Mouse (Mus musculus) heart, embryonic 10.5 days (tissue): Measurements from ENCODE around the gene Fam120b. TPM values are rescaled to one million over a fixed set of nuclear protein-coding genes. Genes with fewer than 3 reads are reported as not detected.
A peak's percentile ranks its signal among the peaks of the same experiment; 100 is the strongest.

ENCODE experiments used
- DNase-seq: peaks from one replicate; pipeline ENCODE4 v3.0.0-alpha.2; 2017; ENCODE audit warnings: low spot score
- H3K27ac ChIP-seq: fragments of 300-500 bp; sonication (generic); 2 replicates; pipeline ENCODE4 v1.5.1; 2016; ENCODE audit warnings: mild to moderate bottlenecking
- H3K27me3 ChIP-seq: fragments of 300-500 bp; sonication (generic); 2 replicates; pipeline ENCODE4 v1.6.1; 2016; ENCODE audit warnings: mild to moderate bottlenecking; ENCODE audit not compliant: poor library complexity, insufficient read depth, severe bottlenecking
- H3K36me3 ChIP-seq: fragments of 300-500 bp; sonication (generic); 2 replicates; pipeline ENCODE4 v1.6.1; 2016; ENCODE audit warnings: mild to moderate bottlenecking, moderate library complexity
- H3K4me1 ChIP-seq: fragments of 300-500 bp; sonication (generic); 2 replicates; pipeline ENCODE4 v1.6.1; 2016; ENCODE audit warnings: mild to moderate bottlenecking
- H3K4me3 ChIP-seq: fragments of 300-500 bp; sonication (generic); 2 replicates; pipeline ENCODE4 v1.5.1; 2016; ENCODE audit warnings: mild to moderate bottlenecking, moderate library complexity
- H3K9me3 ChIP-seq: fragments of 300-500 bp; sonication (generic); 2 replicates; pipeline ENCODE4 v1.6.1; 2016; ENCODE audit warnings: mild to moderate bottlenecking, moderate library complexity
- WGBS: fragments of 180-500 bp; shearing (Covaris S2); methylation state at CpG from one replicate; pipeline ENCODE4 v1.1.7; 2016; 5-methylcytosine and 5-hydroxymethylcytosine counted together
- polyA plus RNA-seq: library from polyadenylated mRNA; unstranded; fragments of >200 nt; fragmentation: Nextera tagmentation; extraction: Ambion mirVana; gene quantifications from 2 replicates; pipeline ENCODE4 v1.2.1, GENCODE M21; 2016

Fam120b gene
- 17.2 and 20.0 TPM in 2 replicates for polyA plus RNA-seq

GRCm38 (mm10) chr17:15395997-15396675, at the start of gene Fam120b:
TSS of gene Fam120b (plus strand) at chr17:15396202.
- under 1% methylated on average over 31 of the region's 31 CpGs for WGBS
- peak; percentile 94 for DNase-seq
- H3K36me3 ChIP-seq, result no peaks in the 10 kb centered on the region
- peak within 1 kb of the TSS; percentile 91 for H3K27ac ChIP-seq
- H3K4me1 ChIP-seq, result peaks cover 22% of the 10 kb centered on the region
- peak within 1 kb of the TSS; percentile 90 for H3K4me3 ChIP-seq
- peaks cover 6% of the 10 kb centered on the region; the same call in 1 of the 2 replicates for H3K27me3 ChIP-seq
- H3K9me3 ChIP-seq, result no peaks in the 10 kb centered on the region

DNA sequence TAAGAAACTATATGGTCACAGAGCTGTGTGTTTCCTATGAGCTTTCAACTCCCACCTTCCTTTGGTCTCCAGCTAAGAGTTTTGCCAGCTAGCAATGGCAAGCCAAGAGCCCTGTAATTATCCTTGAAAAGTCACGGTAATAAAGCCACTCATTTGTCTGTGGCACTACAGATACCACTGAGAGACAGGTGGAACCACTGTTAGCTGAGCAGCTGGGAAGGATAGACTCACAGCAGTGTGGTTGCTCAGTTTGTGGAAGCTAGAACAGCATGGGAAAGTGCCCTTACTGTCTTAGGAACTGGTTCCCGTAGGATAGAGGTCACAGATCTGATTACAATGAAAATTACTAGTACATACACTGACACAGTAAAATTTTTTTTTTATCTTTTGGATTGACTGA, 45.9 kb upstream of the Fam120b start:
- WGBS, result 77% methylated on average over 2 of the region's 2 CpGs
- H3K4me1 ChIP-seq, result 0 out of 2 replicates have a peak, but pooled peaks cover 3% of the 10 kb centered on the region
- no peak overlapping the region for H3K4me3 ChIP-seq

GRCm38 (mm10) chr17:15352869-15353610, 43.0 kb upstream of the Fam120b start:
- Histone ChIP-seq H3K4me1 (0 out of 2 replicates have a peak, but pooled peaks cover 3% of the 10 kb centered on the region), H3K36me3 (no peaks in the 10 kb centered on the region), H3K9me3 (no peaks in the 10 kb centered on the region), H3K4me3 (no peak overlapping the region), H3K27me3 (no peaks in the 10 kb centered on the region), H3K27ac (no peak overlapping the region)
- 65% methylated on average over 10 of the region's 10 CpGs for WGBS
- peak; percentile 52 for DNase-seq

More for the DNA sequence above, 45.9 kb upstream of the Fam120b start:
- no peak overlapping the region for H3K27ac ChIP-seq
- no peaks in the 10 kb centered on the region for H3K36me3 ChIP-seq
- no peaks in the 10 kb centered on the region for H3K9me3 ChIP-seq
- H3K27me3 ChIP-seq, result no peaks in the 10 kb centered on the region
- no peak for DNase-seq

- no peaks in the 10 kb centered on the region for H3K27me3 ChIP-seq
- H3K36me3 ChIP-seq, result no peaks in the 10 kb centered on the region
- H3K27ac ChIP-seq, result no peak overlapping the region
- H3K9me3 ChIP-seq, result no peaks in the 10 kb centered on the region
- DNase-seq, result peak; percentile 20
- no peak overlapping the region for H3K4me3 ChIP-seq
- 81% methylated on average over 2 of the region's 2 CpGs for WGBS
- 0 out of 2 replicates have a peak, but pooled peaks cover 3% of the 10 kb centered on the region for H3K4me1 ChIP-seq
Observed at GRCm38 (mm10) chr17:15354006-15354405, 42.0 kb upstream of the Fam120b start.

DNA sequence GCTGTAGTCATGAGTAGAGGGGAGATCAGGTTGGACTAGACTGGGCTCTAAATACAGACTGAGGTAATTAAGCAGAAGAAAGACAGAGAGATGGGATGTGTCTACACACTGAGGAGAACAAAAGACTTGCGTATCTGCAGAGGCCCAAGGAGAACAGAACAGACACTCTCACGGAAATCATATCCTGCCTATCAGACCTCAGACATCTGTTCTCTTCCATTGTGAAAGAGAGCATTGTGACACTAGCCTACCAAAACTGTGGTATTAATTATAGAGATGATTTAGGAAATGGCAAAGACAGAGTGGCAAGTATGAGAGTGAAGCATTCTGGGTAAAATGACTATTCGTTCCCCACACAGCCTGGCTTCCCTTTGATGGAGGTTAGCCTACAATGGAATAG, 40.9 kb upstream of the Fam120b start:
- no peaks in the 10 kb centered on the region for H3K36me3 ChIP-seq
- no peak overlapping the region for H3K4me3 ChIP-seq
- no peaks in the 10 kb centered on the region for H3K27me3 ChIP-seq
- no peak for DNase-seq
- 80% methylated on average over 3 of the region's 3 CpGs for WGBS
- H3K27ac ChIP-seq, result no peak overlapping the region
- 0 out of 2 replicates have a peak, but pooled peaks cover 3% of the 10 kb centered on the region for H3K4me1 ChIP-seq
- H3K9me3 ChIP-seq, result no peaks in the 10 kb centered on the region

DNA sequence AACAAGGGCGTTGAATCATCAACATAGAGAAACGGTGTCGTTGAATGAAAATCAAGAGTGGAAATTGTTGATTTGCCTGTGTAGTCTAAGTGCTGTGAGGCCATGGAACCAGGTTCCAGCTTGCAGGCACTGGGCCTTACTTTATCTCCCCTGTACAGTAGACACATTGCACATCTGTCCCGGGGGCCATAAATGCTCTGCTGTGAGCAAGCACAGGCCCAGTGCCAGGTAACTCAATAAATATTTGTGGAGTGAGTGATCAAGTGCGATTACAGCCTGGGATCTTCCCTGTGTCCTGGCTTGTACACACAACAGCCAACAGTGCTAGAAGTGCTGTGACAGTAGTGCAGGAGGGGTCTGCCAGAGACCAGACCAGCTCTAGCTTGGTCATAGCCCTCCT, 39.5 kb upstream of the Fam120b start:
- H3K4me1 ChIP-seq, result 0 out of 2 replicates have a peak, but pooled peaks cover 3% of the 10 kb centered on the region
- WGBS, result 86% methylated on average over 5 of the region's 5 CpGs
- no peaks in the 10 kb centered on the region for H3K9me3 ChIP-seq

DNA sequence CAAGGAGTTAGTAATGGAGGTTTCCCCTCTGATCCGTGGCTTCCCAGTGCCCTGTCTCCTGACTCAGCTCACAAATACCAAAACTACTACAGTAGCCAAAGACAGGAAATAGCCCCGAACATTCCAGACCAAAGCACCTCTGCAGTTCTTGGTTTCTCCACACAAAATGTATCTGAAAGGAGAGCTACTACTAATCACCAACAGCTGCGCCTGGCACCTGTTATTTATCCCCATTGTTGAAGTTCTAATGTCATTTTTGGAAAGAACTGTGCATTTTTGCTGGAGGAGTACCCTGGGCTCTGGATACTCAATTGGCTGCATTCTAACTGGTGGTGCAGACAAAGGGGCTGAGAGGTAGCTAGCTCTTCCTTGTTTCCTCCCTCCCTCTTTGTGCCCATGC, 38.9 kb upstream of the Fam120b start:
- WGBS, result 70% methylated on average over 3 of the region's 3 CpGs
- H3K4me1 ChIP-seq, result 0 out of 2 replicates have a peak, but pooled peaks cover 3% of the 10 kb centered on the region
- no peak overlapping the region for H3K27ac ChIP-seq
- H3K9me3 ChIP-seq, result no peaks in the 10 kb centered on the region
- DNase-seq, result no peak
- H3K4me3 ChIP-seq, result no peak overlapping the region
- H3K36me3 ChIP-seq, result no peaks in the 10 kb centered on the region
- no peaks in the 10 kb centered on the region for H3K27me3 ChIP-seq

More for the DNA sequence above, 39.5 kb upstream of the Fam120b start:
- peak; percentile 61 for DNase-seq
- H3K27ac ChIP-seq, result no peak overlapping the region
- no peaks in the 10 kb centered on the region for H3K36me3 ChIP-seq
- no peak overlapping the region for H3K4me3 ChIP-seq
- no peaks in the 10 kb centered on the region for H3K27me3 ChIP-seq

- H3K36me3 ChIP-seq, result peaks cover 9% of the 10 kb centered on the region; the same call in 1 of the 2 replicates
- H3K27me3 ChIP-seq, result peaks cover 1% of the 10 kb centered on the region
- no peak overlapping the region for H3K27ac ChIP-seq
- H3K4me3 ChIP-seq, result no peak overlapping the region
- 67% methylated on average over 3 of the region's 3 CpGs for WGBS
- no peaks in the 10 kb centered on the region for H3K9me3 ChIP-seq
- H3K4me1 ChIP-seq, result no peaks in the 10 kb centered on the region
- peak; percentile 64 for DNase-seq
Observed at GRCm38 (mm10) chr17:15363656-15364055, 32.3 kb upstream of the Fam120b start.

DNA sequence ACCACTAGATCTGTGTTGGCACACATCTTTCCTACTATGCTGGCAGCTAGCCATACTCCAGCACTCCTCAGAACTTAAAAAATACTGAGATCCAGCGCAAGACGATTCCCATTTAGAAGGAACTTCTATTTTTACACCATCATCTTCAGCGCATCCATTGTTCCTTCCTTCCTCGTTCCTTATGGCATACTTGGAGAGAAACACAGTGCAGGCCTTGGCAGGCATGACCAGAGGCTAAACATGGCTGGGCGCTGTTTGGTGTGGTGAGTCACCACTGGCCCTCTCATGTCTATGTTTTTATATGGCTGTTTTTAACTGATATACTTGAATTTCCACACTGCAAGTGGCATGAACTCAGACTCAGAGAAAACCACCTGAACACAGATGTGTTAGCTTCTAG, 30.4 kb upstream of the Fam120b start:
- WGBS, result 69% methylated on average over 5 of the region's 5 CpGs
- DNase-seq, result peak; percentile 48
- H3K27ac ChIP-seq, result no peak overlapping the region
- no peaks in the 10 kb centered on the region for H3K4me1 ChIP-seq
- H3K27me3 ChIP-seq, result peaks cover 10% of the 10 kb centered on the region
- no peaks in the 10 kb centered on the region for H3K9me3 ChIP-seq
- H3K36me3 ChIP-seq, result peaks cover 19% of the 10 kb centered on the region; the same call in 1 of the 2 replicates
- no peak overlapping the region for H3K4me3 ChIP-seq

- 91% methylated on average over 14 of the region's 14 CpGs for WGBS
- Histone ChIP-seq H3K27me3 (peaks cover 53% of the 10 kb centered on the region), H3K27ac (no peak overlapping the region), H3K9me3 (no peaks in the 10 kb centered on the region), H3K36me3 (peaks cover 19% of the 10 kb centered on the region; the same call in 1 of the 2 replicates), H3K4me3 (no peak overlapping the region), H3K4me1 (peaks cover 24% of the 10 kb centered on the region)
- DNase-seq, result no peak
Observed at GRCm38 (mm10) chr17:15370401-15370800, 25.6 kb upstream of the Fam120b start.

- Histone ChIP-seq H3K27me3 (peaks cover 71% of the 10 kb centered on the region), H3K4me1 (peaks cover 35% of the 10 kb centered on the region), H3K27ac (0 out of 2 replicates have a peak overlapping the region, but pooled peaks have one; percentile 47), H3K9me3 (no peaks in the 10 kb centered on the region), H3K36me3 (peaks cover 19% of the 10 kb centered on the region; the same call in 1 of the 2 replicates), H3K4me3 (peak overlapping the region; percentile 67)
- DNase-seq, result peak; percentile 63
- WGBS, result 58% methylated on average over 17 of the region's 17 CpGs
Observed at GRCm38 (mm10) chr17:15371967-15372835, 23.8 kb upstream of the Fam120b start.

- no peak overlapping the region for H3K27ac ChIP-seq
Observed at GRCm38 (mm10) chr17:15372931-15373652, 22.9 kb upstream of the Fam120b start.

More at GRCm38 (mm10) chr17:15372931-15373652, 22.9 kb upstream of the Fam120b start:
- H3K4me3 ChIP-seq, result peak overlapping the region; percentile 67
- WGBS, result 57% methylated on average over 15 of the region's 15 CpGs
- peaks cover 39% of the 10 kb centered on the region for H3K4me1 ChIP-seq
- peaks cover 79% of the 10 kb centered on the region for H3K27me3 ChIP-seq
- H3K36me3 ChIP-seq, result peaks cover 15% of the 10 kb centered on the region; the same call in 1 of the 2 replicates
- DNase-seq, result no peak
- H3K9me3 ChIP-seq, result no peaks in the 10 kb centered on the region
